Mouse (Mus musculus): ENCODE measurements around the gene Dlk1.

GRCm38 (mm10) chr12:109502360-109503040, 49.9 kb downstream of the Dlk1 start:
- no peak for TF ChIP-seq GATA1 (IDR thresholded peaks at IDR 0.05; ENCODE audit: borderline replicate concordance, low read length)
- TF ChIP-seq FLI1 (IDR thresholded peaks at IDR 0.05; ENCODE audit: low read length): no peak
